In genomic region chr7:65279277-65279676, GRCm38 (mm10) we compare ENCODE assay signal across 13 mouse cellular contexts.
DNase-seq lines count a peak whose midpoint lies in the region; ATAC-seq lines count a peak whose summit lies in the region.
"Had no signal": no experiment of that assay in that cellular context is flagged by ENCODE, and none has a peak within 500 bp of the region (broad histone marks: within the 10 kb centered on the region; RNA-seq: fewer than 3 reads in every experiment).

No protein-coding gene starts in this region.

- H3K4me2 ChIP-seq in intestine, embryonic 14.5 days (ENCODE audit: low read length), result no peak overlapping the region
- no peak overlapping the region for H3K4me2 ChIP-seq in intestine, embryonic 15.5 days (replicated peaks)
- H3K4me2 ChIP-seq in midbrain, embryonic 13.5 days (replicated peaks), result no peak overlapping the region
- H3K4me2 ChIP-seq: embryonic facial prominence, embryonic 13.5 days had no signal

- ATAC-seq in intestine, embryonic 14.5 days (replicated peaks; ENCODE audit: low FRiP score, low TSS enrichment, low read depth), result no peak
- ATAC-seq in intestine, embryonic 15.5 days, result no peak
- no peak for ATAC-seq in midbrain, embryonic 13.5 days

- H3K9me3 ChIP-seq in intestine, embryonic 14.5 days (ENCODE audit: control insufficient read depth, low read length), result no peaks in the 10 kb centered on the region
- no peaks in the 10 kb centered on the region for H3K9me3 ChIP-seq in intestine, embryonic 15.5 days
- H3K9me3 ChIP-seq in midbrain, embryonic 13.5 days, result no peaks in the 10 kb centered on the region
- H3K9me3 ChIP-seq: embryonic facial prominence, embryonic 13.5 days had no signal

- WGBS in intestine, embryonic 14.5 days, result 52% methylated on average over 13 of the region's 13 CpGs
- 61% methylated on average over 13 of the region's 13 CpGs for WGBS in intestine, embryonic 15.5 days
- WGBS in midbrain, embryonic 13.5 days, result 86% methylated on average over 13 of the region's 13 CpGs

- H3K27ac ChIP-seq in intestine, embryonic 14.5 days (ENCODE audit: low read depth), result no peak overlapping the region
- no peak overlapping the region for H3K27ac ChIP-seq in intestine, embryonic 15.5 days
- no peak overlapping the region for H3K27ac ChIP-seq in midbrain, embryonic 13.5 days
- H3K27ac ChIP-seq: embryonic facial prominence, embryonic 13.5 days; kidney, postnatal 0 days had no signal

- peak; percentile 1 for DNase-seq in cerebellum, adult 11 months
- no peak for DNase-seq in cerebellum, adult 8-10 months
- peak; percentile 51 for DNase-seq in intestine, embryonic 14.5 days (ENCODE audit: low spot score)
- DNase-seq in testis, postnatal 14 days (ENCODE audit: low spot score), result peak; percentile 2
- no peak for DNase-seq in testis, postnatal 10 days (ENCODE audit: low spot score)
- no peak for DNase-seq in retina, embryonic 14.5 days (ENCODE audit: low spot score)
- DNase-seq: gastrocnemius, postnatal 14 days; heart, postnatal 10 days; thymus, postnatal 25 days had no signal

- peaks cover 4% of the 10 kb centered on the region; the same call in 1 of the 2 replicates for H3K4me1 ChIP-seq in intestine, embryonic 14.5 days (replicated peaks; ENCODE audit: control insufficient read depth, insufficient read depth, low read length)
- H3K4me1 ChIP-seq in intestine, embryonic 15.5 days (replicated peaks), result no peaks in the 10 kb centered on the region
- peaks cover 22% of the 10 kb centered on the region for H3K4me1 ChIP-seq in midbrain, embryonic 13.5 days (replicated peaks)
- H3K4me1 ChIP-seq: embryonic facial prominence, embryonic 13.5 days had no signal

- no peaks in the 10 kb centered on the region for H3K36me3 ChIP-seq in intestine, embryonic 14.5 days (ENCODE audit: control insufficient read depth, insufficient read depth, low read length)
- no peaks in the 10 kb centered on the region for H3K36me3 ChIP-seq in intestine, embryonic 15.5 days
- no peaks in the 10 kb centered on the region for H3K36me3 ChIP-seq in midbrain, embryonic 13.5 days
- H3K36me3 ChIP-seq: embryonic facial prominence, embryonic 13.5 days had no signal

- H3K27me3 ChIP-seq in intestine, embryonic 14.5 days (replicated peaks; ENCODE audit: control insufficient read depth, insufficient read depth, low read length), result no peaks in the 10 kb centered on the region
- no peaks in the 10 kb centered on the region for H3K27me3 ChIP-seq in intestine, embryonic 15.5 days (replicated peaks)
- no peaks in the 10 kb centered on the region for H3K27me3 ChIP-seq in midbrain, embryonic 13.5 days
- H3K27me3 ChIP-seq: embryonic facial prominence, embryonic 13.5 days had no signal

- no peak overlapping the region for H3K9ac ChIP-seq in intestine, embryonic 14.5 days (ENCODE audit: low read length)
- H3K9ac ChIP-seq in intestine, embryonic 15.5 days, result no peak overlapping the region
- H3K9ac ChIP-seq in midbrain, embryonic 13.5 days (replicated peaks), result no peak overlapping the region
- H3K9ac ChIP-seq: embryonic facial prominence, embryonic 13.5 days had no signal

- H3K4me3 ChIP-seq in intestine, embryonic 14.5 days (ENCODE audit: low read depth, low read length), result no peak overlapping the region
- no peak overlapping the region for H3K4me3 ChIP-seq in intestine, embryonic 15.5 days (replicated peaks)
- no peak overlapping the region for H3K4me3 ChIP-seq in midbrain, embryonic 13.5 days (replicated peaks)
- H3K4me3 ChIP-seq: embryonic facial prominence, embryonic 13.5 days had no signal

Comparison
In these comparisons a context has a peak if more than half of its experiments do, and no peak if none do; other contexts are left out.
1. DNase-seq: peak in cerebellum, adult 11 months (single experiment), intestine, embryonic 14.5 days (single experiment) and testis, postnatal 14 days (single experiment); none in cerebellum, adult 8-10 months (single experiment), testis, postnatal 10 days (single experiment) and retina, embryonic 14.5 days (single experiment).